Mouse (Mus musculus): Measurements from ENCODE around the gene Slc10a6.
A peak's percentile ranks its signal among the peaks of the same experiment; 100 is the strongest.

Gene Slc10a6

DNA sequence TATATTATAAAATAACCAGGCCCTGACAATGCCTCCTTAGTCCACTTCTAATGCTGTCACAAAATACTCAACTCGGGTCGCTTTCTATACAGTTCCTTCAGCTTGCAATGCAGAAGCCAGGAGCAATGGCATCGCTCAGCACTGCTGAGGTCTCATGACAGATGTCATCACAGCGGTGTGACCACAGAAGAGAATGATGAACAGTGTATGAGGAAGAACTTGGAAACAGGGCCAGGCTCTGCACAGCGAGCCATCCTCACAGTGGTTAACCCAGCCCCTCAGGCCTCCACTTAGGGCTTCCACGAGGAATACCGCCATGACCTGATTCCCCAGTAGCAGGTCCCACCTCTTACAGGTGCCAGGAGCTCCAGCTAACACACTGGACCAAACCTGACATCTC, 14.8 kb downstream of the Slc10a6 start:
- DNase-seq, result no peak

DNA sequence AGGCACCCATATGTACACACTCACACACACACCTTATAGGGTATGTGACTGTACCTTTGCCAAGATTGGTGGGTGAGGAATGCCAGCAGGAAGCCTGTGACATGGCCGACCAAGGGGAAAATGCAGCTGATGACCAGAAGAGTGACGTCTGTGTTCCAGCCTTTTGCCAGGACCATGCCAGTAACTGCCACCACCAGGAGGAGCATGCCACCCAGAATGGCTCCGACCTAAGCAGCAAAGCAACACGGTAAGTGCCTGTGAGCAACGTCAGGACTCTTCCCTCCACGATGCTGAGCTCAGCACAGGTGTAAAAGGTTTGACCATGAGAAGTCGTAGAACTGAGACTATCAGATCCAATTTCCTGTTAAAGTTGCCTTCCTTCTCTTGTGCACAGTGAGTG, 16.9 kb downstream of the Slc10a6 start:
- no peak for DNase-seq

DNA sequence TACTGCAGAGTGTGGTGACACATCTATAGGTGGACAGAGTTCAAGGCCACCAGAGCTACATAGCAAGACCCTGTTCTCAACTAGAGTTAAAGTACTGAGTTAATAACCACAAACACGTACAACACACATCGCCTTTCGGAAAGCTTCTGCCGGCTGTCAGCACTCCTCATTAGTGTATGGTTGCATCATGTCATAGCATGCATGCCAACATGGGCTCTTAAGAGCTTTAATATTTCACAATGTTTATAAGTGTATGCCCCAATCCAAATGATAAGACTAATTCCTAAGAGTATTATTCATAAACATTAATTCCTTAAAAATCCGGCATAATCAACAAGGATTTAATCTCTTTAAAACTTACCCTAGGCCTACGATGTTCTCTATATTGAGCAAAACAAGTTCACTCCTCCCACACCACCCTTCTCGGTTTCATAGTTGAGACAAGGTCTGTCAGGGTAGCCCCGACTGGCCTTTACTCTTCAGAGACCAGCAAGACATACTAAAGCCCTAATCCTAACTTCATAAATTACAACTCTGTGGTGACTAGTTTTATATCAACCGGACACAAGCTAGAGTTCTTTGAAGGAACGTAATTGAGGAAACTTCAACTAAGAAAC, 18.2 kb downstream of the Slc10a6 start:
- no peak for DNase-seq

DNA sequence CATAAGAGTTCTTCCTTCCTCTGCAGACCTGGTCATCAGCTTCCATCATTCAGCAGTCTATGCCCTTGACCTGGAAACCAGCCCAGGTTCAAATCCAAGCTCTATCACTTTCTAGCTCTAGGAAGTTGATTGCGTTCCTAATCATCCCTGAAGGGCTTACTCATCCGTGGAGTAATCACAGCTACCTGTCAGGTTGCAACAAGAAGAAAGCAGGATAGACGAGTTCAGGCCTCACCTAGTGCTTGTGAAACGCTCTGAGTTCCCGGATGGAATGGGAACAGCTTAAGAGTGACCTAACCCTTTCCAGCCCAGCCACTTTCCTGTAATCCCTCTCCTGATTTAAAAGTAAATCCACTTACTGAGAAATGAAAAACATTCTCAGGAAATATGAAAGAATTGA, 19.1 kb downstream of the Slc10a6 start:
- DNase-seq, result no peak

DNA sequence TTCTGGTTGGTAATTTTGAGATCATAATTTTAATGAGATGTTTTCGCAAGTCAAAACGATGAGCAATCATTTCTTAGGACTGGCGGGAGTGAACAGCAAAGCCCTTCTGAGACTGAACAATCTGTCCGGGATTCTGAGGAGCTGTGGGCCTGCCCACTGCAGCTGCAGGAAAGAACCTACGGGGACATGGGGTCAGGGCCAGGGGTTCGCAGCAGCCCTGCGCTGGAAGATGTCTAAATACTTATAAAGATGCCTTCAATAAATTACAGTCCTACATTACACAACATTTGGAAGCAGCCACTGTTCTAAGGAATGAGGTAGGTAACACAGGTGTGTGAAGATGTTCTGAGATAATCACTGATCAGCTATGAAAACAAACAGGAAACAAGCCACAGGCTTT, 23.5 kb downstream of the Slc10a6 start:
- no peak for DNase-seq

DNA sequence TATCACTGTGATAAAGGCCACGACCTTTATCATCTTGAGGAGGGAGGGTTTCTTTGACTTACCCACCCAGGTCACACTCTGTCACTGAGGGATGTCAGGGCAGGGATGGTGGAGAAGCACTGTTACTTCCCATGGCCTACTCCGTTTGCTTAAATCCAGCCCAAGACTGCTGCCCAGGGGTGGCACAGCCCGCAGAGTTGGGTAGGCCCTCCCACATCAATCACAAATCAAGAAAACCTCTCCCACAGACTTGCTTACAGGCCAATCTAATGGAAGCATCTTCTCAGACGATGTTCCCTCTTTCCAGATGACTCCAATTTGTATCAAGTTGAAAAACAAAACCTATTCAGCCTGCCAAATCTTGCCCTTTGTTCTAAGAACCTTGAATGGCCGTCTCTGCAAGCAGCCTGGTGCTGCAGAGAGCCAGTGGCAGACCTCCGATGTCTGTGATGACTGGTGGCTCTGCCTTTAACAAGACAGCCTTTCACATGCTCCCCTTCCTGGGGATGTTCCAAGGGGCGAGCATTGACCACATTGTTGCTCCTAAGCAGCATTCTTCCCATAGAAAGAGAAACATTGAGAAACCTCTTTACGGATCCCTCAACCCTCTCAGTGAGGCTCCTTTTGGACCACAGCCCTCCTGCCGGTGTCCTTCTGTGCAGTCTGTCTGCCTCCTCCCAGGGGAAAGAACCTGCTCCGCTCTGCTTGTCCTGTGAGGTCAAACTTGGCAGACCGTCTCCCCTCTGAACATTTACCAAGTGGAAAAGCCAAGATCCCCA, 25.9 kb downstream of the Slc10a6 start:
- DNase-seq, result no peak

DNA sequence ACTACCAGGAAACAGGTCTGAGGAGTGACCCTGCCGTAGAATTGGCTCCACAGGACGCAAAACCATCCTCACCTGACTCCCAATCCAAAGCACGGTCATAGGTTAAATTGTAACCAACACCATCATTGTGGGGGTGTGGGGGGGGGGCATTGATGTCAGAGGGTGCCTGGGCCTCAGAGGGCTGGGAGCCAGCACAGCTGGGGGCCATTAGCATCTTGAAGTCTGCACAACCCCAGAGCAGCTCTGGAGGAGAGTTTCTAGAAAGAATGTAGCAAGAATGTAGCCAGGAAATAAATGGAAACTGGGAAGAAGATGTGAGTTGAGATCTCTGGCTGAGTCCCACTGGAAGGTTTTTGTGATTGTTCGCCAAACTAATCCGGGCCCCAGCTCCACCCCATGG, 30.3 kb downstream of the Slc10a6 start:
- peak; percentile 30 for DNase-seq

DNA sequence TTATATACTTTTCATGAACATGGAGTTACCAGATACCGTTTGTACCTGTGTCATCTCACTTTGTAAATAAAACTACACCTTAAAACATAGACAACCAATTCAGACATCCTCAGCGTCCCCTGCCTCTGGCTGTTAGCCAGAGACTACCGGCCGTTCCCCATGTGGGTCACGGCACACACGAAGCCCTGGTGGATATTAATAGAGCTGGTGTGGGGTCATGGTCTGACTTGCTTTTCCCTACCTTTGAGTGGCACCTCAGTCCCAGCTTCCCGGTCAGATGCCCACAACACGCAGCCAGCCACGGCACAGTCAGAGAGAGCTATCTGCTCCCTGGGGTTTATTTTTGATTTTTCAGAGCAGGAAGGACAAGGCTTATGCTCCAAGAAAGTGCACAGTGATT, 30.9 kb downstream of the Slc10a6 start:
- DNase-seq, result no peak

DNA sequence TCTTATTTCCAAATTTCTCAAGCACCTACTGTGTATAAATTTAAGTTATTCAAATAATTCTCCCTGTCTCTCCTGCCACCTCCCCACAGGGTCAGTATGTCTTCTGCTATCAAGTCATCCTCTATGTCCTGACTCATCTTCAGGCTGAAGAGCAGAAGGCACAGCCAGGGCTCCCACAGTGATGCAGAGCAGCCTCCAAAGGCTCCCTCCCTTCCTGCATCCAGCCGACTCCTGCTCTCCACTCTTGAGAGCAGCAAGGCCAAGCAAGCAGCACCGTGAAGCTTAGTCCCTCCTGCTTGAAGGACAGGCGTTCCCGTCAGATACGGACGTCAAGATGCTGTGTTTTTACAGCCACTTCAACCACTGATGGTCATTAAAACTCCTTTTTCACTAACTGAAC, 31.6 kb downstream of the Slc10a6 start:
- no peak for DNase-seq

DNA sequence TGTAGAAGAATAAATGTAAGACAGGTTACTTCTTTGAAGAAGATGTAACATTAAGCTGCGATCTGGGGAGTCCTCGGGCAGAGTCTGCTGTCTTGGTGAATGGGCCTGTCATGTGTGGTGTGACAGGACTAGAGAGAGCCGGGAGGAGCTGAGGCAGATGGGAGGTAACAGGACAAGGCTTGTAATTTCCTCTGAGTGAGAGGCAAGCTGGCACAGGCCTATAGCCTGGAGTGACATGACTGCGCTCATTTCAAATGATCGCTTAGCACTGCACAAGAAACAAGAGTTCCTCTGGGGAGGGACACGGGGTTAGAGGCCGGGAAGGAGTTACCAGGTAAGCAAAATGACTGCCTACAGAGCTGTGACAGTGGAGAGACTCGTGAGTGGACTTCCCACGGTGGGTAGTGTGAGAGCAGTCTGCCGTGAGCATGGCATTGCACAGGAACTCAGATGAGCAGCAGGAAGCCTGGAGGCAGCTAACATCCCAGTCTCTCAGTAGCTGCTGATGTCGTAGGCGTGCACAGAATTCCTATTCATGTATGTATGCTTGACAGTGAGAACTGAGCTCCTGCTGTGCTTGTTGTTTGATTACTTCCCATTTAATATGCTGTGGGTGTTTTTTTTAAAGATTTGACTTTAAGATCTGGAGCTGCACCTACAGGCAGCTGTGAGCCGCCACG, 32.6 kb downstream of the Slc10a6 start:
- no peak for DNase-seq

DNA sequence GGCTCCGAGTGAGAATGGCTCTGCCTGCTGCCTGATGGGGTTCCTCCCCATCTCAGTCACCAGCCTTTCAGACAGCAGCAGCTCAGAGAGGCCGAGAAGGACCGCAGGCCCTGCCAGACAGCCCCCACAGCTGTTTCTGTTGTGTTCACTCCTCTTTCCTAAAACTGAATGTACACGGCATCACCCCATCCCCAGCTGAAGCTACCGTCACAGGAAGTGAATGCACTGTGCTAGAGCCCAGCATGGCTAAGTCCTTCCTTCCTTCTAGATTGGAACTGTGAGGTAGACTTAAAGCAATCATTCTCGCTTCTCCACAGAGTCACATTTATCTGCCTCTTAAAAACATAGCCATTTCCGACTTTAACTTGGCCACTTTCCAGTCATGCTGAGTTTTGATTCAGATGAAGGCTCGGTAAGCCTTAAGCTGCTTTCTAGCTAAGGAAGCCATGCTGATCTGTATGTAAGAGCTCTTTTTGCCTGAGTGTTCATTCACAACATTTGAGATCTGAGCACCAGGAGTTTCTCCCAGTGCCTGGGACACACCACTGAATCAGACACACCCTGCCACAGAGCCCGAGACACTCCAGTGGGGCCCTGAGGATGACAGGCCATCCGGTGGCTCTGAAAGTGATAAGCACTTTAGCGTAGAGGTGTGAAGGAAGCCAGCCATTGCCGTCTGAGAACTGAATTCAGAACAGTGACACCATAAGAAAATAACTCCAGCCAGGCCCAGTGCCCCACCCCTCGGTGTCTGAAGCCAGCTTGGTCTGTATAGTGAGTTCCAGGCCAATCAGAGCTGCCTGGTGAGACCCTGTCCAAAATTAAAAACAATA, 33.6 kb downstream of the Slc10a6 start:
- DNase-seq, result no peak

DNA sequence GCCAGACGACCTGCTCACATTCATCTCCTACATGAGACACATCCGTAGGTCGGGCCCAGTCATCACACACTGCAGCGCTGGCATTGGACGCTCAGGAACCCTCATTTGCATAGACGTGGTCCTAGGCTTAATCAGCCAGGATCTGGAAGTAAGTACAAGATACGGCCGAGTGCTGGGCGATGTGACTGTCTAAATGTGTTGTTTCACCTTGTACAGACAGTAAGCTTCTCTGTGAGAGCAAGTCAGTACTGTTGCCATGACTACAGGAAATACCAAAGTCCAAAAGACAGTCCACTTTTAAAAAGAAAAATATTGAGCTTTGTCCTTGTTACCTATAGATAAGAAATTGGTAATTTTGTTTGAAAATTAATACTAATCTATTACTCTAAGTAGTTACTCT, 35.6 kb downstream of the Slc10a6 start:
- no peak for DNase-seq

DNA sequence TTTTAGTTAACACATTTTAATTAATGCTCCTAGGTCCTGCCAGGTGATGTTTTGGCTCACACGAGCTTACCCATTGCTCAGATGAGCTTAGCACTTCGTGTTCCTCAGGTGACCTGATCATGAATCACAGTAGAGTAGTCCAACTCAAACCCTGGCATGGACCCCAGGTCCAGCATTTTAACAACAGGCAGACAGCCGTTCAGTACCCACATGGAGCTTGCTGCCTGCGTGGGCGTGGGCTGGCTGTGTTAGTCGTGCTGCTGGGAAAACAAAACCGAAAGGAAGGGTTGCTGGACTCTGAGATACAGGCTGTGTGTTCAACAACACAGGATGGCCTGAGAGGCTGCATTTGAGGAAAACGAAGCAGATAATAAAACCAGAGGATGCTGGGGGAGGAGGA, 36.5 kb downstream of the Slc10a6 start:
- DNase-seq, result no peak

DNA sequence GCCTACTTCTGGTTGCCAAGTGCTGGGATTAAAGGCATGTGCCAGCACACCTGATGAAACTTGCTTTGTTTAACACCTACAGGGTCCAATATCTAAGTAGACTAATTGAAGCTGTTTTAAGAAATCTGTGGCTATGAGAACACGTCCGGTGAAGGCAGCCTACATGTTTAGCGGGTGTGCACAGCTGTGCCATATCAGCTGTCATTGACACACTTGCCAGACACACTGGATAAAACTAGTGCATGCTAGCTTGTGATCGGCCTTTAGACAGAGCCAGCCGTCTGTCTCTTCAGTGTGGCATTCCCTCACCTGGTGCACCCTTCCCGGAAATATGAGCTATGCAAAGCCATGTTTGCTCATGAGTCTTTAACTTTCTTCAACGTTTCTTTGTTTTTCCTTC, 37.4 kb downstream of the Slc10a6 start:
- no peak for DNase-seq

DNA sequence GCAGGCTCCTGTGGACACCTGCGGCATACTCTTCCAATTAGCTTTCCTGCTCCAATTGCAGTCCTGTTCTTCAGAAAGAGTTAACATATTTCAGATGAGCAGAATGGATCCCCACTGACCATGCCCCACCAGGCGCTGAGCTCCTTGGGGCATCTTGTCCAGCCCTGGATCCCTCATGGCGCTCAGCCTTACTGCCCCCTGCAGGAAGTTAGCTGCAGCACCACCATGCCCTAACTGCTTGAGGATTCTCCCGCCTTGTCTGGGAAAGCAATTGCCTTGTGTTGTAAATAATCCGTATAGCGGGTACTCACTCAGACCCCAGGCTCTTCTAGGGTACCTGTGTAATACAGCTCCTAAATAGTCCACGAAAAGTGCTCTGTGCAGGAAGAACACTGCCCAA, 42.0 kb downstream of the Slc10a6 start:
- no peak for DNase-seq

DNA sequence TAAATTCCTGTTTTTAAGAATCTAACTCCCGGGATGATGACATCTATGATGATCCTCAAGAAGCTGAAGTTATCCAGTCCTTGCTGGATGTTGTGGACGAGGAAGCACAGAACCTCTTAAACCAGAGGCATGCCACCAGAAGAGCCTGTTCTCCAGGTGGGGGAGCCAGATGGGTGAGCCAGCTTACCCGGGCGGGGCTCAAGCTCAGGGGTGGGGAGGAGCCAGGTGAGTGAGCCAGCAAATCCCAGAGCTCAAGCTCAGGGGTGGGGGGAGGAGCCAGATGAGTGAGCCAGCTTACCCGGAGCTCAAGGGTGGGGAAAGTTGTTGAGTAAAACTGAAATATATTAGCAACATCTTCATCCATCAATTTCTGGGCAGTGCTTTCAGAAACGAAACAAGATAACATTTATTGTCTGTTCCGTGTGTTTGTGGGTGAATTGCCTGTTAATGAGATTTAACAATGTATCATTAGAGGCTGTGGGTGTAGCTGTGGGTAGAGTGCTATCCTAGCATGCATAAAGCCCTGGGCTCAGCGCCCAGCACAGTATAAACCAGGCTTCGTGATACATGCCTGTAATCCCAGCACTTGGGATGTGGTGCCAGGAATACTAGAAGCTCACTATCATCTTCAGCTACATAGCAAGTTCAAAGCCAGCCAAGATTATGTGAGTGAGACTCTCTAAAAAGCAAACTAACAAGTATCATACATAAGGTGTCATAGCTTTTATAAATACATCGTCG, 49.4 kb downstream of the Slc10a6 start:
- no peak for DNase-seq

DNA sequence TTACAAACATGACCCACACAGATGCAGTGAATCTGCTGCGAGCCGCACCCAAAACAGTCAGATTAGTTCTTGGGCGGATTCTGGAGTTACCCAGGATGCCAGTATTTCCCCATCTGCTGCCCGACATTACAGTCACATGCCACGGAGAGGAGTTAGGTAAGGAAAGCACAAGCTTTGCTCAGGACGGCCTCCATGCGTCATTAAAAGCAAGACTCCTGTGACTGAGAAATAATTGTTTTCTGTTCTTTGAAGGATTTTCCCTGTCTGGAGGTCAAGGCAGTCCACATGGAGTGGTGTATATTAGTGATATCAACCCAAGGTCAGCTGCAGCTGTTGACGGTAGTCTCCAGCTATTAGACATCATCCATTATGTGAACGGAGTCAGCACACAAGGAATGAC, 59.8 kb downstream of the Slc10a6 start:
- DNase-seq, result no peak

DNA sequence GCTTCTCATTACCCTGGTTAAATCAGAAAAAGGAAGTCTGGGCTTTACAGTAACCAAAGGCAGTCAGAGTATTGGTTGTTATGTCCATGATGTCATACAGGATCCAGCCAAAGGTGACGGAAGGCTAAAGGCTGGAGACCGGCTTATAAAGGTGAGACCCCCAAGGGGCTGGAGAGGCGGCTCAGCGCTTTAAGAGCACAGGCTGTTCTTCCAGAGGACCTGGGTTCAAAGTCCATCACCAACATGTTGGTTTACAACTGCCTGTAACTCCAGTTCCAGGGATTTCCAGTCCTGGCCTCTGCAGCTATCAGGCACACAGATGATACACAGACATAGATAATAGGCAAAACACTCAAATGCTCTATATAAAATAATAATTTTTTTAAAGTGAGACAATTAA, 61.2 kb downstream of the Slc10a6 start:
- peak; percentile 45 for DNase-seq

DNA sequence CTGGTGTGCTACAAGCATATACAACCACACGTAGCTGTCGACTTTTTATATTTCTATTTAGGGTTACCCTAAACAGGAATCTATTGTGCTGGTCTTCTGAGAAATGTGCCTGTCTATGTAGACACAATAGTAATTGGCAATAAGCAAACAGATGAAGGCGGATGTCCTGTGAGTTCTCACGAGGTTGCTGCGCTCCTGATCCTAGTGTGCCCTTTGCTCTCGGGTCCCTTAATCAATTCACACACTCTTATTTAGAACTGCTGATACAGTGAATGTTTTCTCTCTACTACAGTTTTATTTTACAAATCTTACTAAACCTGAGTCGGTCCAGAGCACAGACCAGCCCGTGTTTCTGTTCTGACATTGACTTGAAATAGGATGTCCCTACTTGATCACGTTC, 68.7 kb downstream of the Slc10a6 start:
- DNase-seq, result peak; percentile 70

Measured in kidney, adult 9 months (tissue).